Mouse (Mus musculus) embryonic facial prominence, embryonic 14.5 days (tissue): ENCODE measurements around the gene Scap. TPM values are rescaled to one million over a fixed set of nuclear protein-coding genes. Genes with fewer than 3 reads are reported as not detected.
"Not testable (repeated sequence)": the region's sequence is repeated elsewhere in the genome, so short reads cannot be mapped to it uniquely, and the experiment has no call there.

Experiments
- ATAC-seq: fragments of 200-750 bp; cut with Nextera tagmentation; 2 replicates; pipeline ENCODE4 v1.8.0; 2017; ENCODE audit warnings: low read depth, moderate number of reproducible peaks, moderate TSS enrichment
- DNase-seq: peaks from one replicate; pipeline ENCODE4 v3.0.0-alpha.2; 2015; ENCODE audit warnings: low spot score
- H3K27ac ChIP-seq: fragments of 300-500 bp; sonication (generic); replicated peaks from 2 replicates; pipeline ENCODE4 v1.5.1; 2014; ENCODE audit warnings: low read depth, mild to moderate bottlenecking, low read length, moderate library complexity
- H3K27me3 ChIP-seq: fragments of 300-500 bp; sonication (generic); replicated peaks from 2 replicates; pipeline ENCODE4 v1.6.1; 2014; ENCODE audit warnings: low read length; ENCODE audit not compliant: control insufficient read depth, insufficient read depth
- H3K36me3 ChIP-seq: fragments of 300-500 bp; sonication (generic); 2 replicates; pipeline ENCODE4 v1.6.1; 2014; ENCODE audit warnings: low read length, mixed read lengths; ENCODE audit not compliant: control insufficient read depth, insufficient read depth
- H3K4me1 ChIP-seq: fragments of 300-500 bp; sonication (generic); 2 replicates; pipeline ENCODE4 v1.6.1; 2014; ENCODE audit warnings: antibody characterized with exemption, low read length; ENCODE audit not compliant: control insufficient read depth, insufficient read depth
- H3K4me2 ChIP-seq: fragments of 300-500 bp; sonication (generic); 2 replicates; pipeline ENCODE4 v1.6.1; 2014; ENCODE audit warnings: low read depth, mild to moderate bottlenecking, low read length, moderate library complexity, mixed read lengths
- H3K4me3 ChIP-seq: fragments of 300-500 bp; sonication (generic); 2 replicates; pipeline ENCODE4 v1.5.1; 2014; ENCODE audit warnings: low read depth, mild to moderate bottlenecking, low read length
- H3K9ac ChIP-seq: fragments of 300-500 bp; sonication (generic); 2 replicates; pipeline ENCODE4 v1.6.1; 2014; ENCODE audit warnings: low read depth, mild to moderate bottlenecking, low read length, moderate library complexity, mixed read lengths
- H3K9me3 ChIP-seq: fragments of 300-500 bp; sonication (generic); 2 replicates; pipeline ENCODE4 v1.6.1; 2016; ENCODE audit warnings: low read length; ENCODE audit not compliant: control insufficient read depth
- WGBS: fragments of 180-500 bp; shearing (Covaris S2); extraction: QIAGEN DNeasy Blood & Tissue Kit; methylation state at CpG from one replicate; pipeline ENCODE4 v1.1.7; 2014; 5-methylcytosine and 5-hydroxymethylcytosine counted together
- polyA plus RNA-seq: library from polyadenylated mRNA; unstranded; fragments of >200 nt; fragmentation: Nextera tagmentation; extraction: Ambion mirVana; gene quantifications from 2 replicates; pipeline ENCODE4 v1.2.1, GENCODE M21; 2014

Scap gene
- polyA plus RNA-seq, 1 experiment from 2014 or later, result 30.3 TPM

DNA sequence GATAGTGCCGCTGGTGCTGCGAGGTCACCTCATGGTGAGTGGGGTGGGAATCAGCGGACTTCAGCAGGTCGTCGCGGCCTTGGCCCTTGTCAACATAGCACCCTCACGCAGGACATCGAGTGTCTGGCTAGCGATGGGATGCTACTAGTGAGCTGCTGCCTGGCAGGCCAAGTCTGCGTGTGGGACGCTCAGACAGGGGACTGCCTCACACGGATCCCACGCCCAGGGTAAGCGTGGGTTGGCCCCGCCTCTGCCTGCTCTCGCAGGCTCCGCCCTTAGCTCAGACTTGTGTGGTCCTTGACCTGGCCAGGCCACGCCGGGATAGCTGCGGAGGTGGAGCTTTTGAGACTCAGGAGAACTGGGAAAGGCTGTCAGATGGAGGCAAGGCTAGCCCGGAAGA, 47.6 kb downstream of the Scap start:
- Histone ChIP-seq H3K27ac (no peak overlapping the region; the same call in 1 of the 2 replicates), H3K36me3 (peaks cover 94% of the 10 kb centered on the region), H3K9ac (no peak overlapping the region), H3K4me2 (no peak overlapping the region), H3K9me3 (no peaks in the 10 kb centered on the region), H3K27me3 (no peaks in the 10 kb centered on the region), H3K4me1 (no peaks in the 10 kb centered on the region), H3K4me3 (no peak overlapping the region)
- no peak for ATAC-seq
- whole genome bisulfite sequencing, result 43% methylated on average over 19 of the region's 21 CpGs
- no peak for DNase-seq

DNA sequence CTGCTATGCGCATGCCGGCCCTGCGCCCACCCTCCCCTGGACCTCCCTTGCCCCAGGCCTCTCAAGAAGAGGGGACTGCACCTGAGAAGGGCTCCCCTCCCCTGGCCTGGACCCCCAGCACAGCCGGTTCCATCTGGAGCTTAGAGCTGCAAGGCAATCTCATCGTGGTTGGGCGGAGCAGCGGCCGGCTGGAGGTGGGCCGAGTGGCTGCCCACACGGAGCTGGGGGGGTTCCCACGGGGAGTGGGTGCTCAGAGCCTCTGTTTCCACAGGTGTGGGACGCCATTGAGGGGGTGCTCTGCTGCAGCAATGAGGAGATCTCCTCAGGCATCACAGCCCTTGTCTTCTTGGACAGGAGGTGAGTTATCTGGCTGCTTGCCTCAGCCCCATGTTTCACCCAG, 48.2 kb downstream of the Scap start:
- Histone ChIP-seq H3K36me3 (peaks cover 94% of the 10 kb centered on the region), H3K9me3 (no peaks in the 10 kb centered on the region), H3K4me2 (no peak overlapping the region), H3K27ac (peak overlapping the region; percentile 6; the same call in 1 of the 2 replicates), H3K9ac (no peak overlapping the region), H3K27me3 (no peaks in the 10 kb centered on the region), H3K4me3 (no peak overlapping the region), H3K4me1 (no peaks in the 10 kb centered on the region)
- ATAC-seq, result no peak
- 79% methylated on average over 9 of the region's 12 CpGs for WGBS
- no peak for DNase-seq

GRCm38 (mm10) chr9:110384369-110384929, 51.4 kb downstream of the Scap start:
- no peak overlapping the region for H3K27ac ChIP-seq
- H3K27me3 ChIP-seq, result no peaks in the 10 kb centered on the region
- WGBS, result 84% methylated on average over 7 of the region's 7 CpGs
- no peak overlapping the region for H3K9ac ChIP-seq
- peaks cover 96% of the 10 kb centered on the region for H3K36me3 ChIP-seq
- no peaks in the 10 kb centered on the region for H3K9me3 ChIP-seq
- no peak overlapping the region for H3K4me3 ChIP-seq
- no peaks in the 10 kb centered on the region for H3K4me1 ChIP-seq
- no peak overlapping the region for H3K4me2 ChIP-seq
- DNase-seq, result no peak
- no peak for ATAC-seq

GRCm38 (mm10) chr9:110388011-110388410, 54.9 kb downstream of the Scap start:
- DNase-seq (no peak), ATAC-seq (no peak)
- Histone ChIP-seq H3K4me3 (no peak overlapping the region), H3K27me3 (no peaks in the 10 kb centered on the region), H3K27ac (no peak overlapping the region), H3K9ac (no peak overlapping the region), H3K36me3 (peaks cover 99% of the 10 kb centered on the region), H3K4me1 (no peaks in the 10 kb centered on the region), H3K4me2 (no peak overlapping the region), H3K9me3 (no peaks in the 10 kb centered on the region)
- WGBS, result 95% methylated on average over 7 of the region's 7 CpGs

DNA sequence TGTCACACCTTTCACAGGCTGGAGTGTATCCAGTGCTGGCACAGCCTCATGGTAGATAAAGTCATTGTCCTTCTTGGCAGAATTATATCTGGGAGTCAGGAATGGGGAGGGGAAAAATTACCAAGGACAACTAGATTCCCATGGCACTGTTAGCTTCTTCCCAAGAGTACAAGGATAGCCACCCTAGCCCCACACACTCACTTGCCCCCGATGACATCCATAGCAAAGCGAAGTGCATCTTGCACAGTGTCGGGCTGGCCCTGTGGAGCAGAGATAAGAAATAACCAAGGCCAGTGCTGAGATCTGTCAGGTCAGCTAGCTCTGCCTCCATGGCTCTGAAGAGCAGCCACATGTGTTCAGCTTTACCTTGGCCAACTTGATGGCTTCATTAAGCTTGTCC, 57.8 kb downstream of the Scap start:
- H3K36me3 ChIP-seq, result peaks cover 94% of the 10 kb centered on the region
- no peaks in the 10 kb centered on the region for H3K27me3 ChIP-seq
- H3K9ac ChIP-seq, result no peak overlapping the region
- H3K4me2 ChIP-seq, result no peak overlapping the region
- H3K27ac ChIP-seq, result no peak overlapping the region
- no peaks in the 10 kb centered on the region for H3K9me3 ChIP-seq
- H3K4me1 ChIP-seq, result no peaks in the 10 kb centered on the region
- WGBS, result 94% methylated on average over 3 of the region's 3 CpGs
- no peak for ATAC-seq
- DNase-seq, result no peak
- H3K4me3 ChIP-seq, result no peak overlapping the region

GRCm38 (mm10) chr9:110393295-110393694, 60.2 kb downstream of the Scap start:
- ATAC-seq (no peak), DNase-seq (no peak)
- no peak overlapping the region for H3K4me2 ChIP-seq
- H3K4me3 ChIP-seq, result no peak overlapping the region
- H3K9ac ChIP-seq, result no peak overlapping the region
- no peak overlapping the region for H3K27ac ChIP-seq
- no peaks in the 10 kb centered on the region for H3K27me3 ChIP-seq
- H3K4me1 ChIP-seq, result no peaks in the 10 kb centered on the region
- no peaks in the 10 kb centered on the region for H3K9me3 ChIP-seq
- peaks cover 91% of the 10 kb centered on the region for H3K36me3 ChIP-seq
- WGBS, result 88% methylated on average over 4 of the region's 4 CpGs

DNA sequence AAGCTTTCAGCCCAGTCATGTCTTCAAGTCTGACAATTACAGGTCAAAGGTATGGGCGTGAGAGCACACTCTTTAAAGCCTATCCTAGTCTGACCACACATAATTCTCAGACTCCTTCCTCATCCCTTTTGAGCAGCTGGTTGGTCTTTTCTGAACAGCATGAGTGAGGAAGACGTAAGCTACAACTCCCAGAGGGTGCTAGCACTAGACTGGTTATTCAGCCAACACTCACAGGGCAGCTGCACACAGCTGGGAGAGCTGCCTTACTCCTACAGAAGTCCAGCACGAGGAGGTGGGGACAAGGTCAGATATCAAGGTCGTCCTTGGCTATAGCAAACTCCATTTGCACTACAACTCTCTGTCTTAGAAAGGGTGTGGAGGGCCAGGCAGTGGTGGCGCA, 67.6 kb downstream of the Scap start:
- ATAC-seq, result no peak
- no peaks in the 10 kb centered on the region for H3K4me1 ChIP-seq
- H3K27ac ChIP-seq, result no peak overlapping the region
- H3K27me3 ChIP-seq, result no peaks in the 10 kb centered on the region
- no peaks in the 10 kb centered on the region for H3K9me3 ChIP-seq
- no peak for DNase-seq
- WGBS, result 79% methylated on average over 5 of the region's 5 CpGs
- peaks cover 31% of the 10 kb centered on the region for H3K36me3 ChIP-seq
- H3K4me3 ChIP-seq, result no peak overlapping the region
- H3K9ac ChIP-seq, result no peak overlapping the region
- no peak overlapping the region for H3K4me2 ChIP-seq

GRCm38 (mm10) chr9:110402731-110403130, 69.6 kb downstream of the Scap start:
- Histone ChIP-seq H3K4me2 (no peak overlapping the region), H3K4me3 (no peak overlapping the region), H3K27ac (no peak overlapping the region), H3K27me3 (no peaks in the 10 kb centered on the region), H3K9ac (no peak overlapping the region), H3K36me3 (peaks cover 12% of the 10 kb centered on the region), H3K4me1 (peaks cover 7% of the 10 kb centered on the region), H3K9me3 (no peaks in the 10 kb centered on the region)
- no peak for ATAC-seq
- WGBS, result 95% methylated on average over 2 of the region's 2 CpGs
- no peak for DNase-seq

DNA sequence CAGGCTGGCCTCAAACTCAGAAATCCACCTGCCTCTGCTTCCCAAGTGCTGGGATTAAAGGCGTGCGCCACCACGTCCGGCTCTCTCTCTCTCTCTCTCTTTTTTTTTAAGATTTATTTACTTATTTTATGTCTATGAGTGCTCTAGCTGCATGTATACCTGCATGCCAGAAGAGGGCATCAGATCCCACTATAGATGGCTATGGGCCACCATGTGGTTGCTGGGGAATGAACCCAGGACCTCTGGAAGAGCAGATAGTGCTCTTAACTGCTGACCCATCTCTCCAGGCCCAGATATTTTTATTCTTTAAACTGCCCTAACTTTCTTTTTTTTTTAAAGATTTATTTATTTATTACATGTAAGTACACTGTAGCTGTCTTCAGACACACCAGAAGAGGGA, 70.2 kb downstream of the Scap start:
- H3K4me2 ChIP-seq, H3K9ac ChIP-seq, H3K4me3 ChIP-seq, DNase-seq, H3K9me3 ChIP-seq, H3K36me3 ChIP-seq, H3K27me3 ChIP-seq, ATAC-seq, H3K27ac ChIP-seq, H3K4me1 ChIP-seq: not testable (repeated sequence)
- WGBS, result 90% methylated on average over 4 of the region's 4 CpGs
